ENCODE assay signal across 12 mouse cellular contexts in the genomic region with DNA sequence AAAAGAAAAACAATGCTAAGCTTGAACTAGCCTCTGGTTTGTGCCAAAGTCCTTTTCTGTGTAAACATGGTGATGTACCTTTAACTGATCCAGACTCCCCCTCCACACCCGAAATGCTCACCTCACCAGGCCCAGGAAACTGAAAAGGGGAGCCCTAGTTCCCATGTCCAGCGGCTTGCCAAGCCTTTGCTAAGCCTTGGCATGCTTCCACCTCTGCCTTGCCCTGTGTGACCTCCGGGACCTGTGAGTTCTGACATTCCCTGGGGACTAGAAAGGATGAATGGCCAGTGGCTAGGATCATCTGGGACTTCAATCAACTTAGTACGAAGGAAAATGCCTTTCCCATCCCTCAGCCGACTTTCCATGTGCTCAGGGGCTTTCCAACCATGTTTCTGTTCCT.
DNase-seq lines count a peak whose midpoint lies in the region; ATAC-seq and TF ChIP-seq lines count a peak whose summit lies in the region.
"Had no signal": no experiment of that assay in that cellular context is flagged by ENCODE, and none has a peak within 500 bp of the region (broad histone marks: within the 10 kb centered on the region; RNA-seq: fewer than 3 reads in every experiment).

No protein-coding gene starts in this region.

- DNase-seq in liver, embryonic 11.5 days (ENCODE audit: low spot score) = no peak
- peak; percentile 84 for DNase-seq in adrenal gland, postnatal 14 days
- peak; percentile 79 to 86 for DNase-seq in heart, adult 2 months
- DNase-seq in kidney, postnatal 25 days = peak; percentile 85 to 87
- no peak for DNase-seq in hindbrain, postnatal 0 days (ENCODE audit: low spot score)
- DNase-seq in natural killer cell, adult 2 months (ENCODE audit: low spot score in 2 of 2) = no peak
- DNase-seq: cerebellum, adult 18-20 months; spleen, adult 18-20 months had no signal

- no peaks in the 10 kb centered on the region for H3K79me2 ChIP-seq in heart, adult 2 months (replicated peaks; ENCODE audit: control insufficient read depth, insufficient read depth, low read length)

- no peaks in the 10 kb centered on the region for H3K27me3 ChIP-seq in liver, embryonic 16.5 days (ENCODE audit: control insufficient read depth, insufficient read depth, low read depth, low read length)
- H3K27me3 ChIP-seq in liver, embryonic 11.5 days (replicated peaks; ENCODE audit: control insufficient read depth, insufficient read depth, low read length) = no peaks in the 10 kb centered on the region
- H3K27me3 ChIP-seq in heart, adult 2 months (ENCODE audit: control insufficient read depth, insufficient read depth, low read length) = no peaks in the 10 kb centered on the region
- no peaks in the 10 kb centered on the region for H3K27me3 ChIP-seq in hindbrain, postnatal 0 days (ENCODE audit: insufficient read depth, low read length)
- H3K27me3 ChIP-seq: hindbrain, embryonic 13.5 days; limb, embryonic 13.5 days had no signal

- peak; percentile 98 for TF ChIP-seq EP300 in heart, adult 2 months (IDR thresholded peaks at IDR 0.05; ENCODE audit: insufficient read depth, low read depth, low read length)

- H3K4me3 ChIP-seq in liver, embryonic 16.5 days (ENCODE audit: low read depth, low read length) = no peak overlapping the region
- no peak overlapping the region for H3K4me3 ChIP-seq in liver, embryonic 11.5 days (ENCODE audit: low read depth, low read length)
- no peak overlapping the region for H3K4me3 ChIP-seq in heart, adult 2 months
- H3K4me3 ChIP-seq in hindbrain, postnatal 0 days (ENCODE audit: low read length) = no peak overlapping the region
- H3K4me3 ChIP-seq: hindbrain, embryonic 13.5 days; limb, embryonic 13.5 days had no signal

- no peaks in the 10 kb centered on the region for H3K9me3 ChIP-seq in liver, embryonic 16.5 days (replicated peaks; ENCODE audit: control insufficient read depth, low read length)
- H3K9me3 ChIP-seq in liver, embryonic 11.5 days (ENCODE audit: control insufficient read depth, low read length) = no peaks in the 10 kb centered on the region
- H3K9me3 ChIP-seq in hindbrain, postnatal 0 days (ENCODE audit: low read length) = no peaks in the 10 kb centered on the region
- H3K9me3 ChIP-seq: hindbrain, embryonic 13.5 days; limb, embryonic 13.5 days had no signal

- peak; percentile 27; the same call in 1 of the 2 replicates for TF ChIP-seq POLR2A in heart, adult 2 months (IDR thresholded peaks at IDR 0.05; ENCODE audit: insufficient read depth, low read depth, low read length)

- H3K36me3 ChIP-seq in liver, embryonic 16.5 days (ENCODE audit: control insufficient read depth, insufficient read depth) = no peaks in the 10 kb centered on the region
- no peaks in the 10 kb centered on the region for H3K36me3 ChIP-seq in liver, embryonic 11.5 days (ENCODE audit: control insufficient read depth, insufficient read depth, low read length)
- no peaks in the 10 kb centered on the region for H3K36me3 ChIP-seq in heart, adult 2 months (ENCODE audit: control insufficient read depth, insufficient read depth, low read length)
- H3K36me3 ChIP-seq in hindbrain, postnatal 0 days (ENCODE audit: insufficient read depth, low read length) = no peaks in the 10 kb centered on the region
- H3K36me3 ChIP-seq: hindbrain, embryonic 13.5 days; limb, embryonic 13.5 days had no signal

- H3K27ac ChIP-seq in liver, embryonic 16.5 days (ENCODE audit: low read length) = no peak overlapping the region
- no peak overlapping the region for H3K27ac ChIP-seq in liver, embryonic 11.5 days (ENCODE audit: low read depth, low read length)
- H3K27ac ChIP-seq in heart, adult 2 months = peak overlapping the region; percentile 61; the same call in 1 of the 2 replicates
- no peak overlapping the region for H3K27ac ChIP-seq in hindbrain, postnatal 0 days
- H3K27ac ChIP-seq: hindbrain, embryonic 13.5 days; limb, embryonic 13.5 days had no signal

- H3K9ac ChIP-seq in liver, embryonic 16.5 days (ENCODE audit: low read depth, low read length) = no peak overlapping the region
- no peak overlapping the region for H3K9ac ChIP-seq in liver, embryonic 11.5 days (ENCODE audit: low read depth, low read length)
- H3K9ac ChIP-seq in heart, adult 2 months (ENCODE audit: low read depth, low read length) = no peak overlapping the region
- H3K9ac ChIP-seq in hindbrain, postnatal 0 days (replicated peaks; ENCODE audit: low read length) = no peak overlapping the region
- H3K9ac ChIP-seq: hindbrain, embryonic 13.5 days; limb, embryonic 13.5 days had no signal

- WGBS in liver, embryonic 16.5 days (ENCODE audit: insufficient replicate concordance) = 38% methylated on average over 5 of the region's 5 CpGs
- 56% methylated on average over 5 of the region's 5 CpGs for WGBS in liver, embryonic 11.5 days
- 30% methylated on average over 5 of the region's 5 CpGs for WGBS in heart, adult 2 months
- 52% methylated on average over 5 of the region's 5 CpGs for WGBS in hindbrain, postnatal 0 days

- intact Hi-C loops in heart, adult 2 months (cut with DNase I) = loop anchor here (1.0 to 5.0 kb wide), 6 partner anchors 8 to 502 kb away; no protein-coding TSS in a partner anchor

- ATAC-seq in liver, embryonic 16.5 days (ENCODE audit: low read depth) = peak; percentile 71
- no peak for ATAC-seq in liver, embryonic 11.5 days (replicated peaks; ENCODE audit: low FRiP score)
- ATAC-seq in hindbrain, postnatal 0 days = no peak
- no peak for ATAC-seq in megakaryocyte, adult 5-6 weeks (ENCODE audit: poor library complexity, severe bottlenecking)

- no peaks in the 10 kb centered on the region for H3K4me1 ChIP-seq in liver, embryonic 16.5 days (ENCODE audit: control insufficient read depth, low read depth, low read length)
- no peaks in the 10 kb centered on the region for H3K4me1 ChIP-seq in liver, embryonic 11.5 days (replicated peaks; ENCODE audit: control insufficient read depth, insufficient read depth, low read length)
- H3K4me1 ChIP-seq in heart, adult 2 months (ENCODE audit: control insufficient read depth, insufficient read depth, low read length) = peaks cover 7% of the 10 kb centered on the region
- no peaks in the 10 kb centered on the region for H3K4me1 ChIP-seq in hindbrain, postnatal 0 days (ENCODE audit: insufficient read depth, low read length)
- H3K4me1 ChIP-seq: hindbrain, embryonic 13.5 days had no signal

- TF ChIP-seq CTCF in heart, adult 2 months (IDR thresholded peaks at IDR 0.05) = no peak
- TF ChIP-seq CTCF in hindbrain, postnatal 0 days (IDR thresholded peaks at IDR 0.05; ENCODE audit: low read depth) = no peak

- no peak overlapping the region for H3K4me2 ChIP-seq in liver, embryonic 16.5 days (ENCODE audit: low read depth, low read length)
- no peak overlapping the region for H3K4me2 ChIP-seq in liver, embryonic 11.5 days
- H3K4me2 ChIP-seq in hindbrain, postnatal 0 days (ENCODE audit: low read depth, low read length) = no peak overlapping the region
- H3K4me2 ChIP-seq: hindbrain, embryonic 13.5 days; limb, embryonic 13.5 days had no signal

Comparison
In these comparisons a context has a peak if more than half of its experiments do, and no peak if none do; other contexts are left out.
1. DNase-seq: peak in adrenal gland, postnatal 14 days (single experiment), heart, adult 2 months (2 of 2) and kidney, postnatal 25 days (2 of 2); none in liver, embryonic 11.5 days (single experiment), hindbrain, postnatal 0 days (single experiment) and natural killer cell, adult 2 months (0 of 2).